Mouse (Mus musculus) cortical plate, adult 2 months (tissue): ENCODE measurements at regions not wholly inside any gene's neighbourhood (a gene's known extent, or its start where the extent isn't known, plus 50 kb on each side); places are given as distances from the start of the nearest gene placed in this dataset.

Experiments used
- CTCF ChIP-seq: fragments of 200-500 bp; IDR thresholded peaks from 2 replicates; pipeline ENCODE4 v1.5.1; 2011; ENCODE audit warnings: mild to moderate bottlenecking, control low read depth, low read length; ENCODE audit not compliant: insufficient read depth; ENCODE audit errors: extremely low read depth
- POLR2A ChIP-seq: fragments of 200-500 bp; IDR thresholded peaks from 2 replicates; pipeline ENCODE4 v1.6.1; 2011; ENCODE audit warnings: mild to moderate bottlenecking, low read length, control low read depth; ENCODE audit not compliant: insufficient read depth; ENCODE audit errors: extremely low read depth

DNA sequence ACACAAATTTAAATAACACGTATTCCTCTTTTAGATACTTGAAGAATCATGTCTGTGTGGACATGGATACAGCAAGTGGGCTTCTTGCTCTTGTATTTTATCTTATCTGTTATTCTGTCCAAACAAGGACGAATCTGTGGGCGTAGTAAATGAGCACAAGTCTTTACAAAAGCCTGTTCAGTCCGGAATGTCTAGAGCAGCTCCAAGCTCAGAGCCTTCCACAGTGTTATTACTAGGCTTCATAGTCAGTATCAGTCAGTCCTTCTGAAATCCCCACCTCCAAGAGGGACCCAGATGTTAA lies 52.2 kb upstream of the Nfe2l3 start:
- TF ChIP-seq CTCF (no peak), POLR2A (no peak)
